Mouse (Mus musculus): ENCODE measurements around the gene Obox5. TPM values are rescaled to one million over a fixed set of nuclear protein-coding genes. Genes with fewer than 3 reads are reported as not detected.

The Obox5 gene
- not detected in 2 replicates for polyA plus RNA-seq (2012; rRNA removed)

DNA sequence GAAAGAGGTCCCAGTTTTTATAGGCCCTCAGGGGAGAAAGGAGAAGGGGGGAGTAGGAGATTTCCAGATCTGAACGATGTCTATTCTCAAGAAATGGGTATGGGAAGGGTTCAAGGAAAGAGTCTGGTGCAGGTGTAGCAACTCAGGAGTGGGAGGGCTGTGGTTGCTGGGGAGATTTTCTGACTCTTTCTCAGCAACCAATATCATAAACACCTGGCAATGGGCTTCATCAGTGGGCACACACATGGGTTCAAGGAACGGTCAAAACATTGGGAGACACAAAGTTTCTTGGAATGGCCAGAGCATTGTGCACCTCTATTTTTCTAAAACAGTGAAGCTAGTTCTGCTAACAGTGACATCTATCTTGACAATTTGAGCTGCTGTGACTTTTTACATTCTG lies at the start of gene Obox5:
Gene Obox5, plus strand, starts transcription at position 301 of the 400 bp plus-strand sequence.

Other genes starting within 250 kb of the Obox5 start
- gene Obox3, start 110.2 kb upstream of the Obox5 start, polyA plus RNA-seq (2012; rRNA removed) = not detected in 2 replicates
- not detected in 2 replicates for gene Obox6, start 89.5 kb downstream of the Obox5 start, polyA plus RNA-seq (2012; rRNA removed)
- gene Crx, start 129.8 kb downstream of the Obox5 start, polyA plus RNA-seq (2012; rRNA removed) = not detected in 2 replicates
- not detected in 2 replicates for gene Crxos, start 132.5 kb downstream of the Obox5 start, polyA plus RNA-seq (2012; rRNA removed)
- gene Selenow, start 172.3 kb downstream of the Obox5 start, polyA plus RNA-seq (2012; rRNA removed) = 125 and 142 TPM in 2 replicates
- 58.0 and 68.6 TPM in 2 replicates for gene Nop53, start 195.9 kb downstream of the Obox5 start, polyA plus RNA-seq (2012; rRNA removed)
- 2.7 and 3.3 TPM in 2 replicates for gene Ehd2, start 217.4 kb downstream of the Obox5 start, polyA plus RNA-seq (2012; rRNA removed)